Mouse (Mus musculus) lung, adult 2 months (tissue): ENCODE data around the gene Htr5b. TPM values are rescaled to one million over a fixed set of nuclear protein-coding genes. Genes with fewer than 3 reads are reported as not detected.
A peak's percentile ranks its signal among the peaks of the same experiment; 100 is the strongest.

Experiments
- DNase-seq: peaks from one replicate; pipeline ENCODE4 v3.0.0; 2022
- H3K4me1 ChIP-seq: fragments of 200-500 bp; 2 replicates; pipeline ENCODE4 v1.6.1; 2011; ENCODE audit warnings: low read length; ENCODE audit not compliant: control insufficient read depth, insufficient read depth
- H3K4me3 ChIP-seq: fragments of 200-500 bp; replicated peaks from 2 replicates; pipeline ENCODE3; 2011; ENCODE audit warnings: low read depth, mild to moderate bottlenecking, control low read depth, low read length; ENCODE audit errors: extremely low read depth
- CTCF ChIP-seq: fragments of 200-500 bp; IDR thresholded peaks from 2 replicates; pipeline ENCODE4 v1.5.1; 2011; ENCODE audit warnings: mild to moderate bottlenecking, low read length, control low read depth; ENCODE audit not compliant: insufficient read depth
- POLR2A ChIP-seq: fragments of 200-500 bp; IDR thresholded peaks from 2 replicates; pipeline ENCODE4 v1.6.1; 2011; ENCODE audit warnings: low read depth, mild to moderate bottlenecking, control low read depth, low read length, borderline replicate concordance; ENCODE audit errors: extremely low read depth
- WGBS: fragments of 180-500 bp; shearing (Covaris S2); methylation state at CpG from one replicate; pipeline ENCODE4 v1.1.7; 2018; 5-methylcytosine and 5-hydroxymethylcytosine counted together
- polyA plus RNA-seq: library from polyadenylated mRNA; depleted of rRNA; stranded (reverse); fragments of >200 nt; gene quantifications from 2 replicates; pipeline ENCODE4 v1.2.3, GENCODE M21; 2012; rRNA removed

Gene Htr5b
- not detected in 2 replicates for polyA plus RNA-seq

GRCm38 (mm10) chr1:121528399-121528720, at the start of gene Htr5b:
Gene Htr5b, minus strand, starts transcription at chr1:121528465.
- 6% methylated on average over 11 of the region's 11 CpGs for whole genome bisulfite sequencing
- DNase-seq = no peak
- H3K4me1 ChIP-seq = no peaks in the 10 kb centered on the region
- TF ChIP-seq POLR2A (no peak), CTCF (no peak)
- no peak within 1 kb of the TSS for H3K4me3 ChIP-seq

GRCm38 (mm10) chr1:121577491-121577890, 49.2 kb upstream of the Htr5b start:
- no peak for DNase-seq
- no peak overlapping the region for H3K4me3 ChIP-seq
- WGBS = 70% methylated on average over 1 of the region's 1 CpGs
- H3K4me1 ChIP-seq = no peaks in the 10 kb centered on the region
- TF ChIP-seq CTCF (no peak), POLR2A (no peak)

- no peak for DNase-seq
- Histone ChIP-seq H3K4me1 (peaks cover 5% of the 10 kb centered on the region; the same call in 1 of the 2 replicates), H3K4me3 (no peak overlapping the region)
- WGBS = 80% methylated on average over 7 of the region's 7 CpGs
- TF ChIP-seq POLR2A = no peak
- no peak for TF ChIP-seq CTCF
Observed at GRCm38 (mm10) chr1:121570522-121570921, 42.3 kb upstream of the Htr5b start.

- H3K4me3 ChIP-seq = peak within 1 kb of the TSS; percentile 94
- TF ChIP-seq POLR2A (peak; percentile 65; the same call in 1 of the 2 replicates), CTCF (peak; percentile 77)
- H3K4me1 ChIP-seq = peaks cover 5% of the 10 kb centered on the region; the same call in 1 of the 2 replicates
- 7% methylated on average over 53 of the region's 53 CpGs for WGBS
- DNase-seq = peak; percentile 96
Observed at GRCm38 (mm10) chr1:121567521-121568489, 39.5 kb upstream of the Htr5b start, which contains the start of gene Ddx18. Gene Ddx18, minus strand, starts transcription at chr1:121567989.

- no peaks in the 10 kb centered on the region for H3K4me1 ChIP-seq
- H3K4me3 ChIP-seq = no peak overlapping the region
- 93% methylated on average over 5 of the region's 5 CpGs for WGBS
- no peak for TF ChIP-seq POLR2A
- no peak for TF ChIP-seq CTCF
- DNase-seq = no peak
Observed at GRCm38 (mm10) chr1:121557861-121558260, 29.6 kb upstream of the Htr5b start.

- H3K4me1 ChIP-seq = no peaks in the 10 kb centered on the region
- H3K4me3 ChIP-seq = no peak overlapping the region
- no peak for DNase-seq
- WGBS = 79% methylated on average over 7 of the region's 7 CpGs
- TF ChIP-seq CTCF = no peak
- no peak for TF ChIP-seq POLR2A
Observed at GRCm38 (mm10) chr1:121551457-121551835, 23.2 kb upstream of the Htr5b start.

GRCm38 (mm10) chr1:121550801-121551456, 22.7 kb upstream of the Htr5b start:
- H3K4me3 ChIP-seq = no peak overlapping the region
- DNase-seq = no peak
- H3K4me1 ChIP-seq = no peaks in the 10 kb centered on the region
- WGBS = 75% methylated on average over 16 of the region's 16 CpGs
- TF ChIP-seq CTCF (no peak), POLR2A (no peak)

- no peaks in the 10 kb centered on the region for H3K4me1 ChIP-seq
- 69% methylated on average over 4 of the region's 4 CpGs for WGBS
- no peak for DNase-seq
- H3K4me3 ChIP-seq = no peak overlapping the region
- no peak for TF ChIP-seq CTCF
Observed at GRCm38 (mm10) chr1:121549456-121549855, 21.2 kb upstream of the Htr5b start.

- no peak for DNase-seq
- H3K4me1 ChIP-seq = no peaks in the 10 kb centered on the region
- no peak overlapping the region for H3K4me3 ChIP-seq
- no peak for TF ChIP-seq POLR2A
- no peak for TF ChIP-seq CTCF
- 90% methylated on average over 4 of the region's 4 CpGs for WGBS
Observed at GRCm38 (mm10) chr1:121548667-121549066, 20.4 kb upstream of the Htr5b start.
